Mouse (Mus musculus) C2C12 (cell line): ENCODE measurements at regions not wholly inside any gene's neighbourhood (a gene's known extent, or its start where the extent isn't known, plus 50 kb on each side); places are given as distances from the start of the nearest gene placed in this dataset.

Experiments
- H3K27me3 ChIP-seq: one replicate; pipeline ENCODE4 v1.6.1; 2011; ENCODE audit not compliant: control insufficient read depth, insufficient read depth, insufficient read length
- H3K36me3 ChIP-seq: one replicate; pipeline ENCODE4 v1.6.1; 2011; ENCODE audit not compliant: control insufficient read depth, insufficient read depth
- H3K4me3 ChIP-seq: one replicate; pipeline ENCODE4 v1.5.1; 2011; ENCODE audit warnings: mild to moderate bottlenecking, control low read depth; ENCODE audit not compliant: poor library complexity, insufficient read depth, severe bottlenecking
- H3K79me2 ChIP-seq: one replicate; pipeline ENCODE4 v1.6.1; 2011; ENCODE audit not compliant: control insufficient read depth, insufficient read depth
- H3K79me3 ChIP-seq: one replicate; pipeline ENCODE4 v1.6.1; 2011; ENCODE audit warnings: low read depth, control low read depth
- H3ac ChIP-seq: one replicate; pipeline ENCODE3; 2011; ENCODE audit warnings: low read depth; ENCODE audit not compliant: control insufficient read depth, insufficient read length
- CEBPB ChIP-seq: IDR thresholded peaks from one replicate; pipeline ENCODE4 v1.6.1; 2011; ENCODE audit warnings: low read depth, mild to moderate bottlenecking, control low read depth, moderate library complexity
- CTCF ChIP-seq: IDR thresholded peaks from one replicate; pipeline ENCODE4 v1.5.1; 2011; ENCODE audit not compliant: control insufficient read depth, insufficient read depth, insufficient read length
- FOSL1 ChIP-seq: IDR thresholded peaks from one replicate; pipeline ENCODE4 v1.8.0; 2011; ENCODE audit warnings: mild to moderate bottlenecking, low read length; ENCODE audit not compliant: poor library complexity, insufficient read depth, severe bottlenecking
- MAX ChIP-seq: IDR thresholded peaks from one replicate; pipeline ENCODE4 v1.6.1; 2011; ENCODE audit warnings: mild to moderate bottlenecking, control low read depth
- MYOD1 ChIP-seq: IDR thresholded peaks from one replicate; pipeline ENCODE4 v1.6.1; 2011; ENCODE audit warnings: low read depth; ENCODE audit not compliant: control insufficient read depth, insufficient read length
- MYOG ChIP-seq: IDR thresholded peaks from one replicate; pipeline ENCODE4 v1.6.1; 2011; ENCODE audit not compliant: control insufficient read depth, insufficient read length; ENCODE audit errors: extremely low read depth
- USF1 ChIP-seq: IDR thresholded peaks from one replicate; pipeline ENCODE4 v1.6.1; 2011; ENCODE audit warnings: low read depth, mild to moderate bottlenecking, control low read depth, moderate library complexity

DNA sequence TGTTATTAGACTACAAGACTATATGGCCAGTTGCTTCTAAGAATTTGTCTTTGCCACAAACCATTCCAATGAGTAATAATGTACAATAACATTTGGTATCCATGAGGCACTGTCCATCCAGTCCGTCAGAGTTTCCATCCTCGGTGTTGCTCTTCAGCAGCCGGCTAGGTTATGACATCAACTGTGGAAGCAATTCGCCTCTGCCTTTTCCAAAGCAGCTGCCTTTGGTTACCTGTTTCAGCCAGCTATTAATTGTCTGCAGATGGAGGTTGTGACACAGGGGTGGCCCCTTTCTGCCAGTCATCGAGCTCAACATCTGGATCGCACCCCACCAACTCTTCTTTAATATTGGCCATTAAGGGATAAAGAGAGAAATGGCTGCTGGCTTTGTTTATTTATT lies 168.2 kb downstream of the Klf6 start:
- H3K4me3 ChIP-seq, result no peak overlapping the region
- no peaks in the 10 kb centered on the region for H3K79me3 ChIP-seq
- H3K79me2 ChIP-seq, result no peaks in the 10 kb centered on the region
- H3K36me3 ChIP-seq, result no peaks in the 10 kb centered on the region
- H3ac ChIP-seq, result no peak overlapping the region
- no peaks in the 10 kb centered on the region for H3K27me3 ChIP-seq
- TF ChIP-seq CTCF (no peak), USF1 (no peak), MYOG (no peak), MAX (peak; percentile 47), FOSL1 (peak; percentile 13), MYOD1 (peak; percentile 84), CEBPB (peak; percentile 20)

- H3K36me3 ChIP-seq, result no peaks in the 10 kb centered on the region
- H3ac ChIP-seq, result no peak overlapping the region
- no peaks in the 10 kb centered on the region for H3K79me2 ChIP-seq
- H3K79me3 ChIP-seq, result no peaks in the 10 kb centered on the region
- H3K4me3 ChIP-seq, result no peak overlapping the region
- TF ChIP-seq MYOG, result no peak
- no peak for TF ChIP-seq FOSL1
- no peak for TF ChIP-seq CEBPB
- TF ChIP-seq MYOD1, result peak; percentile 41
- no peak for TF ChIP-seq CTCF
- TF ChIP-seq USF1, result peak; percentile 1
- peak; percentile 78 for TF ChIP-seq MAX
- H3K27me3 ChIP-seq, result no peaks in the 10 kb centered on the region
Observed at GRCm38 (mm10) chr13:6030128-6030527, 168.8 kb downstream of the Klf6 start.

GRCm38 (mm10) chr13:6040132-6040531 lies 178.8 kb downstream of the Klf6 start:
- Histone ChIP-seq H3K4me3 (no peak overlapping the region), H3K36me3 (no peaks in the 10 kb centered on the region), H3ac (no peak overlapping the region), H3K79me3 (no peaks in the 10 kb centered on the region), H3K79me2 (no peaks in the 10 kb centered on the region), H3K27me3 (no peaks in the 10 kb centered on the region)
- TF ChIP-seq CEBPB (no peak), USF1 (no peak), MYOG (no peak), MYOD1 (no peak), MAX (no peak), CTCF (no peak), FOSL1 (no peak)

DNA sequence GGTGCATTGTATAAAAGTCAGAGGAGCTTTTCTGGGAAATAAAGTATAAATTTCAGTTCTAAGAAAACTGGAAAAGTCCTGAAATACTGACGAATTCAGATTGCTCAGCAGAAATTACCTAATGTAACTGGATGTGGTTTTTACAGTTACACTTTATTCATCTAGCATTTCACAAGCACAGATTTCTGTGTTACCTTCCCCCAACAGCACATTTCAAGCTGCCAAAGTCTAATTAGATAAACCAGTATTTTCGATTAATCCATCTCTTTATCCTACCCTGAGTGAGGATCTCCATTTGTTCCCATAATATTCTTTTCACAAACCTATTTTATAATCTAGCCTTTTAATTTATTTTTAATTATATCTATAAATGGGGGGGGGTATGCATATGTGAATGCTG lies 179.4 kb downstream of the Klf6 start:
- no peaks in the 10 kb centered on the region for H3K27me3 ChIP-seq
- no peak for TF ChIP-seq MYOD1
- no peak for TF ChIP-seq CTCF
- TF ChIP-seq FOSL1, result no peak
- no peak for TF ChIP-seq USF1
- no peak for TF ChIP-seq CEBPB
- TF ChIP-seq MYOG, result no peak
- no peak for TF ChIP-seq MAX

GRCm38 (mm10) chr13:6042495-6042894 lies 181.2 kb downstream of the Klf6 start:
- no peaks in the 10 kb centered on the region for H3K79me2 ChIP-seq
- H3K4me3 ChIP-seq, result no peak overlapping the region
- H3ac ChIP-seq, result no peak overlapping the region
- no peaks in the 10 kb centered on the region for H3K27me3 ChIP-seq
- no peaks in the 10 kb centered on the region for H3K36me3 ChIP-seq
- TF ChIP-seq MAX (no peak), MYOG (no peak), MYOD1 (no peak), CEBPB (no peak), USF1 (no peak), FOSL1 (no peak), CTCF (no peak)
- no peaks in the 10 kb centered on the region for H3K79me3 ChIP-seq

More for the DNA sequence above, 179.4 kb downstream of the Klf6 start:
- Histone ChIP-seq H3ac (no peak overlapping the region), H3K79me3 (no peaks in the 10 kb centered on the region), H3K36me3 (no peaks in the 10 kb centered on the region), H3K4me3 (no peak overlapping the region), H3K79me2 (no peaks in the 10 kb centered on the region)

GRCm38 (mm10) chr13:6059515-6060228 lies 198.4 kb downstream of the Klf6 start:
- no peak for TF ChIP-seq MYOD1
- no peak for TF ChIP-seq USF1
- peak; percentile 17 for TF ChIP-seq CEBPB
- TF ChIP-seq FOSL1, result no peak
- no peak overlapping the region for H3ac ChIP-seq
- H3K79me2 ChIP-seq, result no peaks in the 10 kb centered on the region
- H3K79me3 ChIP-seq, result no peaks in the 10 kb centered on the region
- H3K27me3 ChIP-seq, result no peaks in the 10 kb centered on the region
- H3K36me3 ChIP-seq, result no peaks in the 10 kb centered on the region
- H3K4me3 ChIP-seq, result no peak overlapping the region
